22 mouse cellular contexts compared by ENCODE assay signal in the genomic region with DNA sequence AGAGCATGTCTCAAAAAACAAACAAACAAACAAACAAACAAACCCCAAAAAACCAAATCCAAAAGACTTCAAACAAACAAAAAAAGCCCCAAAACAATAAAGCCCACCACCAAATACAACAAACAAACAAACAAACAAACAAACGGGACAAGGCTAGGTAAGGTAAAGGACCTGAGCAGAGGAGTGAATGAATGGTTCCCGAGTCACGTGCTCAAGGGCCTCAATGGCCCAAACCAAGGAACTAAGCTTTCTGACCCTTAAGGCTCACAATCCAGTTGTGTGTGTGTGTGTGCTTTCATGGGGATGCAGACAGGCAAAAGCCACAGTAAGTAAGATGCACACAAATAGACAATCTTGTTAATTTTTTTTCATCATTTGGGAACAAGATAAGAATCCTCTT. TPM values are rescaled to one million over a fixed set of nuclear protein-coding genes. Genes with fewer than 3 reads are reported as not detected.
DNase-seq lines count a peak whose midpoint lies in the region; ATAC-seq and TF ChIP-seq lines count a peak whose summit lies in the region.
"Had no signal": no experiment of that assay in that cellular context is flagged by ENCODE, and none has a peak within 500 bp of the region (broad histone marks: within the 10 kb centered on the region; RNA-seq: fewer than 3 reads in every experiment).

No protein-coding gene starts in this region.

- peaks cover 32% of the 10 kb centered on the region for H3K79me3 ChIP-seq in C2C12 (ENCODE audit: low read depth)

- no peak overlapping the region for H3ac ChIP-seq in C2C12 (ENCODE audit: control insufficient read depth, insufficient read length, low read depth)

- peak; percentile 6 for DNase-seq in heart, adult 11 months
- DNase-seq in heart, postnatal 4 days = no peak
- no peak for DNase-seq in forebrain, embryonic 10.5 days (ENCODE audit: extremely low spot score, low spot score)
- DNase-seq in adrenal gland, adult (ENCODE audit: inconsistent age in 2 of 2, low spot score in 1 of 2) = no peak
- DNase-seq: adrenal gland, postnatal 14 days; cerebellum, adult 18-20 months; gastrocnemius, postnatal 10 days; heart, adult 2 months; heart, postnatal 36 days; kidney, adult 18-20 months; kidney, postnatal 10 days; left cerebral cortex, postnatal 4 days; thymus, postnatal 25 days had no signal

- no peaks in the 10 kb centered on the region for H3K27me3 ChIP-seq in C2C12 (ENCODE audit: control insufficient read depth, insufficient read depth, insufficient read length)
- no peaks in the 10 kb centered on the region for H3K27me3 ChIP-seq in intestine, embryonic 15.5 days (replicated peaks)
- H3K27me3 ChIP-seq in small intestine, adult 2 months (ENCODE audit: control insufficient read depth, insufficient read depth, low read length) = no peaks in the 10 kb centered on the region
- H3K27me3 ChIP-seq in forebrain, embryonic 10.5 days (ENCODE audit: poor library complexity, severe bottlenecking) = no peaks in the 10 kb centered on the region
- H3K27me3 ChIP-seq: forebrain, embryonic 12.5 days; hindbrain, embryonic 15.5 days; midbrain, embryonic 12.5 days; neural tube, embryonic 13.5 days had no signal

- no peak for ATAC-seq in intestine, embryonic 15.5 days
- ATAC-seq: activated CD4-positive, CD25-positive, alpha-beta regulatory T cell, adult 4 months had no signal

- H3K4me2 ChIP-seq in intestine, embryonic 15.5 days (replicated peaks) = no peak overlapping the region
- H3K4me2 ChIP-seq: forebrain, embryonic 12.5 days; hindbrain, embryonic 15.5 days; midbrain, embryonic 12.5 days; neural tube, embryonic 13.5 days had no signal

- peaks cover 65% of the 10 kb centered on the region for H3K79me2 ChIP-seq in C2C12 (ENCODE audit: control insufficient read depth, insufficient read depth)

- no peak for TF ChIP-seq POLR2A in small intestine, adult 2 months (IDR thresholded peaks at IDR 0.05; ENCODE audit: low read depth, low read length)

- H3K4me3 ChIP-seq in C2C12 (ENCODE audit: insufficient read depth, poor library complexity, severe bottlenecking) = no peak overlapping the region
- H3K4me3 ChIP-seq in intestine, embryonic 15.5 days (replicated peaks) = no peak overlapping the region
- H3K4me3 ChIP-seq in small intestine, adult 2 months (ENCODE audit: low read depth, low read length) = no peak overlapping the region
- no peak overlapping the region for H3K4me3 ChIP-seq in forebrain, embryonic 10.5 days
- H3K4me3 ChIP-seq: forebrain, embryonic 12.5 days; heart, adult 2 months; hindbrain, embryonic 15.5 days; layer of hippocampus, adult 2 months; midbrain, embryonic 12.5 days; neural tube, embryonic 13.5 days had no signal

- H3K27ac ChIP-seq in intestine, embryonic 15.5 days = 0 out of 2 replicates have a peak overlapping the region, but pooled peaks have one; percentile 23
- H3K27ac ChIP-seq in small intestine, adult 2 months (ENCODE audit: insufficient read depth, low read depth, low read length) = peak overlapping the region; percentile 80
- no peak overlapping the region for H3K27ac ChIP-seq in forebrain, embryonic 10.5 days
- H3K27ac ChIP-seq: forebrain, embryonic 12.5 days; heart, adult 2 months; hindbrain, embryonic 15.5 days; layer of hippocampus, adult 2 months; midbrain, embryonic 12.5 days; neural tube, embryonic 13.5 days had no signal

- no peak for TF ChIP-seq CTCF in C2C12 (IDR thresholded peaks at IDR 0.05; ENCODE audit: control insufficient read depth, insufficient read depth, insufficient read length)
- TF ChIP-seq CTCF in small intestine, adult 2 months (IDR thresholded peaks at IDR 0.05; ENCODE audit: extremely low read depth, insufficient read length, insufficient replicate concordance, low read depth, low read length) = no peak

- no peak overlapping the region for H3K9ac ChIP-seq in intestine, embryonic 15.5 days
- H3K9ac ChIP-seq: forebrain, embryonic 12.5 days; hindbrain, embryonic 15.5 days; midbrain, embryonic 12.5 days; neural tube, embryonic 13.5 days had no signal

- 89% methylated on average over 3 of the region's 3 CpGs for WGBS in intestine, embryonic 15.5 days
- 84% methylated on average over 3 of the region's 3 CpGs for WGBS in small intestine, adult 2 months
- 92% methylated on average over 3 of the region's 3 CpGs for WGBS in forebrain, embryonic 10.5 days

- no peaks in the 10 kb centered on the region for H3K9me3 ChIP-seq in intestine, embryonic 15.5 days
- H3K9me3 ChIP-seq in forebrain, embryonic 10.5 days = no peaks in the 10 kb centered on the region
- H3K9me3 ChIP-seq: forebrain, embryonic 12.5 days; hindbrain, embryonic 15.5 days; midbrain, embryonic 12.5 days; neural tube, embryonic 13.5 days had no signal

- H3K4me1 ChIP-seq in intestine, embryonic 15.5 days (replicated peaks) = 0 out of 2 replicates have a peak, but pooled peaks cover 5% of the 10 kb centered on the region
- peaks cover 13% of the 10 kb centered on the region; the same call in 1 of the 2 replicates for H3K4me1 ChIP-seq in small intestine, adult 2 months (ENCODE audit: control insufficient read depth, insufficient read depth, insufficient read length, low read length)
- no peaks in the 10 kb centered on the region for H3K4me1 ChIP-seq in forebrain, embryonic 10.5 days
- H3K4me1 ChIP-seq: forebrain, embryonic 12.5 days; hindbrain, embryonic 15.5 days; midbrain, embryonic 12.5 days; neural tube, embryonic 13.5 days had no signal

- peaks cover 37% of the 10 kb centered on the region for H3K36me3 ChIP-seq in C2C12 (ENCODE audit: control insufficient read depth, insufficient read depth)
- no peaks in the 10 kb centered on the region for H3K36me3 ChIP-seq in intestine, embryonic 15.5 days
- peaks cover 11% of the 10 kb centered on the region for H3K36me3 ChIP-seq in small intestine, adult 2 months (ENCODE audit: control insufficient read depth, insufficient read depth, low read length)
- peaks cover 31% of the 10 kb centered on the region for H3K36me3 ChIP-seq in forebrain, embryonic 10.5 days (replicated peaks)

TF ChIP-seq in C2C12, 6 proteins besides CTCF, POLR2A, EP300 and RAD21:
- peak; percentile 73 for TF ChIP-seq USF1 (IDR thresholded peaks at IDR 0.05; ENCODE audit: low read depth)
- TF ChIP-seq MAX (IDR thresholded peaks at IDR 0.05) = no peak

RNA-seq across cellular contexts. Expression of a gene that starts 59.5 kb away (rescaled TPM):
- 1 to 10 TPM; 8.4 to 9.7 TPM for total RNA-seq in heart, postnatal 4 days (2021)
- polyA plus RNA-seq in C2C12 (2012; fragmentation: generic; extraction: Trizol) = 6.1 TPM
- 11.6 and 11.8 TPM in 2 replicates for polyA plus RNA-seq in intestine, embryonic 15.5 days (2015; fragmentation: Nextera tagmentation; extraction: Ambion mirVana)
- 0.93 and 1.2 TPM in 2 replicates for polyA plus RNA-seq in small intestine, adult 2 months (2012; rRNA removed)
- 14.1 and 14.2 TPM in 2 replicates for polyA plus RNA-seq in forebrain, embryonic 10.5 days (2016; fragmentation: Nextera tagmentation; extraction: Ambion mirVana)

RNA-seq across cellular contexts. Expression of a gene that starts 59.7 kb away (rescaled TPM):
- total RNA-seq in heart, postnatal 4 days (2021) = 10 to 100 TPM; 27.7 to 28.8 TPM
- 9.8 TPM for polyA plus RNA-seq in C2C12 (2012; fragmentation: generic; extraction: Trizol)
- 54.6 and 63.6 TPM in 2 replicates for polyA plus RNA-seq in intestine, embryonic 15.5 days (2015; fragmentation: Nextera tagmentation; extraction: Ambion mirVana)
- polyA plus RNA-seq in small intestine, adult 2 months (2012; rRNA removed) = 1.5 and 3.9 TPM in 2 replicates
- 63.7 and 66.0 TPM in 2 replicates for polyA plus RNA-seq in forebrain, embryonic 10.5 days (2016; fragmentation: Nextera tagmentation; extraction: Ambion mirVana)
